Mouse (Mus musculus) ovary, postnatal 36 days (tissue): ENCODE results near the gene Ccr1l1.

Experiments used
- DNase-seq: peaks from one replicate; pipeline ENCODE4 v3.0.0; 2022; ENCODE audit warnings: low spot score, mixed read lengths

The Ccr1l1 gene

DNA sequence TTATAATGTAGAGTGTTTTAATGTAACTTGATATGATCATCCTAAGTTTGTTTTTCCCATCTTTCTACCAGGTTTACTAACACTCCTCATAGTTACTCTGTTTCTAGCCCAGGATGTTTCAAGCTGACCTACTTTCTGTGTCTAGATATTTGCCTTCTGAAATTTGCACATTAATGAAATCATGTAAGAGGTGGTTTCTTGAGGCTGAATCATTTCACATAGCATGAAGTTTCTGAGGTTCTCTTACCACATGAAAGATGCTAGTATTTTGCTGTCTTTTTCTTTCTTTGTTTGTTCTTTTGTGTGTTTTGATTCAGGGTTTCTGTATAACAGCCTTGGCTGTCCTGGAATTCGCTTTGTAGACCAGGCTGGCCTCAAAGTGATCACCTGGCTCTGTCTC, 18.0 kb downstream of the Ccr1l1 start:
- DNase-seq: no peak

DNA sequence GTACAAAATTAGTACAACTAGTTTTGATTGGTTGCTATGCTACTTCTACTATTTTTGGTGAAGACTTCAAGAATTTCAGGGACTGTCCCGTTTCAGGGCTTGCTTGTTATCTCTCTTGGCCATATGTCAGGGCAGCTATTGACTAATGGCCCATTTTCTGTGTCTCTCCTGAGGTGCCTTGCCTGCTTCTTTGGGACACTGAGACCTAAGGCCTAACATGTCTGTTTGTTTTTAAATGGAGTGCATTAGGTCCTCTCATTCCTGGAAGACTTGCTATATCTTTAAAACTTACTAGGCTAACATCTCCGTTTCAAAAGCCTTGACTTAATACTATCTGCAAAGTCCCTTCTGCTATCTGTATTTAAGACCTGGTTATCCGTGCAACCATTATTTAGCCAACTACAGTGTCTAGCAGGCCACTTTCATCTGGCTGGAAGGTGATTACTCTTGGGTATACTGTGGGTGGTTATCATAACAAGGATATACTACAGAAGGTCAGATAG, 20.2 kb downstream of the Ccr1l1 start:
- DNase-seq: no peak

DNA sequence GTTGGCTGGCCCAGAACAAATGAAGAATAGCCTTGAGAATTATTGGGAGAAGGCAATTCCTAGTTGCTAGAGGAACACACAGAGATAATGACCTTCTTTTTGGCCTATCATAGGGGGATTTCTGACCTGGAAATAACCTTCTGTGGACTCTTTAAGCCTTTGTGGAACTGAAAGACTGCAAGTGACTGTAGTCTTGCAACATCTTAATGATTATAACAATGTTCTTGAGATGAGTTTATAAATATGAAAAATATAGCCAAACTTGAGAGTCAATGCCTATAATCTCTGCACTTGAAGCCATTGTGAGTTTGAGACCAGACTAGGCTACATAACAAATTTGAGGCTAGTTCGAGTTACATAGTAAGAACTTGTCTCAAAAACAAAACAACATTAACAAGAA, 21.3 kb downstream of the Ccr1l1 start:
- no peak for DNase-seq

DNA sequence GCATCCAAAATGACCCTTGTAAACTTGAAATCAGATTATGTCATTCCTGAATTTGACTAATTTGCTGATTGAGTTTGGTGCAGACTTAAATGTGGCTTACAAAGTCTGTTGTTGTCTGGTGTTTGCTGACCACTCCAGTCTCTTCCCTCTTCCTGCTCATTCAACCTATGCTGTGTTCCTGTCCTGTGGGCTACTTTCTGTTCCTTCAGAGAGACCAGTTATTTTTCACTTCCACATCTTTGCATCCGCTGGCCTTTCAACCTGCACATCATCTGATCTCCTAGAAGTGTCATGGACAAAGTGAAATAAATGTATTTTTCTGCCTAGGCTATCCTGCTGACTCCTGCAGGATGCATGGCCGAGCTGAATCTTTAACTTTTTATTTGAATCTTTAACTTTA, 24.7 kb downstream of the Ccr1l1 start:
- no peak for DNase-seq

DNA sequence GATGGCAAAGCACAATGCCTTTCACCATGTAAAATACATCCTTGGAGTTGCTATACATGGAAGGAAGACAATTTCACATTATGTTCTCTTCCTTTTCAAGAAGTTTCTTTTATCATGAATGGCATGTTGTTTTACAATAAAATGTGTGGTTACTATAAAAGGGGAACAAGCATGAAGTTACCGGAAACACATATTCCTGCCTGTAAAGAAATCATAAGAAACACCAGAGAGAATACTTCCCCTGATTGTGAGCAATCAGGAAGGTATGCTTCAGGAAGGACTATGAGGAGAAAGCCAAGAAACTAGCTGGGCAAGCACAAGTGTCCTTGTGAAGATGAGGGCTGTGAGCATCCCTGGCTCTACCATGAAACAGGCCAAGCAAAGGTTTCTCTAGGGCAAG, 27.0 kb downstream of the Ccr1l1 start:
- no peak for DNase-seq

DNA sequence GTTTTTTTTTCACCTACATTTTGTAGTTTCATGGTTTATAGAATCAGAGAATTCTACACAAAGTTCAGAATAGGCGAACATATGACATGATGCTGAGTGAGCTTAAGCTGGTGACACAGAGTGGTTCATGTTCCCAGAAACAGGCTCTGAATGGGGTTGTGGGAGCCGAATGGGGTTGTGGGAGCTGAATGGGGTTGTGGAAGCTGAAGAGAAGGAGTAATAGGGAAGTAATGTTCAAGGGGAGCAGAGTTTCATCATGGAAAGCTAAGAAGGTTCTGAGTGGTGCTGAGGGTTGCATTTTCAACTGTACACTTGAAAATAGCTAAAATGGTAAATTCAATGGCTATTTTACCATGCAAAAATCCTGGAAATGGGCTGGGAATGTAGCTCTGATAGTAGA, 28.8 kb downstream of the Ccr1l1 start:
- no peak for DNase-seq

DNA sequence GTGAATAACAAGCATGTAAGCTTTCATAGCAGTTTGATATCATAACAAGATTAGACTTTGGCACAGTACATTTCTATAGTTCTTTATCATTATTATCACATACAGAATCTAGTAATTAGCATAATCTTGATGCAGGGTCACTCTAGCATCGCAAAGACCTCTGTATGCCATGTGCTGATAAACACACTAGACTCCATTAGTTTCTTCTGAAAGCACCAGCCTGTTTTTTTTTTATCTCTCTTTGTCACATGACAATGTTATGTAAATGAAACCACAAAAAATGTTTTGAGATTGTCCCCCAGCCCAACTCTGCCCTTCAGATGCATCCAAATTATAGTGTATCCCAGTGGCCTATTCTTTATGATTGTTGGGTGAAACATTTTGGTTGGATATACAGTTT, 30.4 kb downstream of the Ccr1l1 start:
- no peak for DNase-seq

DNA sequence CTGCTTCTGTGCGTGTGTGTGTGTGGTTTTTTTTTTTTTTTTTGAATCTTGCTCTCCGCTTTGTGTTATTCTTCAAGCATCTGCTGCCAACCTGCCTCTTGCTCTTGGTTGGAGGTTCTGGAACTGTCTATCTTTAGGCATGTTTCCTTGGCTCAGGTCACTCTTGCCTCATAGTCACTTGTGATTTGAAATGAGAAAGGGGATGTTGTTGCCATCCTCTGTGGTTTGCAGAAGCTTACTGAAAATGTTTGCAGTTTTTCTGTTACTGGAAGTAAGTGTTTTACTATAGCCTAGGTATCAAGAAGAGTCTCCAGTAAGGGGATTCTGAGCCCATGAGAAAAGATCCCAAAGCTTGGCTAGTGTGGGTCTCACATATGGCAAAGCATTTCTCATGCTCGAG, 36.2 kb downstream of the Ccr1l1 start:
- no peak for DNase-seq

DNA sequence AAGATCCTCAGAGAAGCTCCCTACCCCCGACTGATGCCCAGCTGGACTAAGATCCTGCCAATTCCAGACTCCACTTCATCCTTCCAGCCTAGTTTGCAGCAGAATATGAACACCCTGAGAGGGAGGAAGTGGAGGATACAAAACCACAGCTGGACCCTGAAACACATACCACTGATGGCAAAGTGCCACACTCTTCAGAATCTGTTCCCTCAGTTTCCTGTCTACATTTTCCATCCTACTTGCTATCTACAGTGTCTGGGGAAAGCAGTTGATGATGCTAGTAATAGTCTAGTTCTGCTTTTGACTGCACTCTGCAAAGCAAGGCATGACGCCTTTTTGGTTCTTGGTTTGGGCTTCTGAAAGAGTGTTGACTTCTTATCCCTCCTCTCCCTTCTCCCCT, 36.9 kb downstream of the Ccr1l1 start:
- no peak for DNase-seq

DNA sequence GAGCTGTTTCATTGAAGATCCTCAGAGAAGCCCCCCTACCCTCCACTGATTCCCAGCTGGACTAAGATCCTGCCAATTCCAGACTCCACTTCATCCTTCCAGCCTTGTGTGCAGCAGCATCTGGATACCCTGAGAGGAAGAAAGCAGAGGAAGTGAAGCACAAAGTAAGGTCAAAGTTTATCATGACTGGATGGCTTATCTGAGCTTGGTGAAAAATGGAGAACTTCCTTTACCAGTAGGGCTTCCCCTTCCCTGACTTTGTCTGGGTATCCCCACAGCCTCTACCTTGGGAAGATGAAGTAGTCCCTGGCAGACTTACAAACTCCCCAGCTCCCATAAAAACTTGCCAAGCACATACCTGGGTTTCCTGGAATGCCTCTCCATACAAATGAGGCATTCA, 37.6 kb downstream of the Ccr1l1 start:
- no peak for DNase-seq

DNA sequence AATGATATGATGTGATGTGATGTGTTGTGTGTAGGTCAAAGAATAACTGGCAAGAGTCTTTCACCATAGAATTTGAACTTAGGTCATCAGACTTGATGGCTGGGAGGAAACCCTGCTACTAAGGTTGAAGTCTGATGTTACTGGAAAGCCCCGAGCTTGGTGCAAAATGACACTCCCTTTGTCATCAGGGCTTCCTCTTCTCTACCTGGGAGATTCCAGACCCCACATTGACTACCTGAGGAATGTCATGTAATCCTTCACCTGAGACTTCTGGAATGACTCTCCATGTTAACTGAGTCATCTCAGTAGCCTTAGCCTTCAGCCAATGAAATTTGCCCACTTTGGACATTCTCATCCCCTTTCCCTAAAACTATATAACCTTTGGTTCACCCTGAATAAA, 38.0 kb downstream of the Ccr1l1 start:
- no peak for DNase-seq

DNA sequence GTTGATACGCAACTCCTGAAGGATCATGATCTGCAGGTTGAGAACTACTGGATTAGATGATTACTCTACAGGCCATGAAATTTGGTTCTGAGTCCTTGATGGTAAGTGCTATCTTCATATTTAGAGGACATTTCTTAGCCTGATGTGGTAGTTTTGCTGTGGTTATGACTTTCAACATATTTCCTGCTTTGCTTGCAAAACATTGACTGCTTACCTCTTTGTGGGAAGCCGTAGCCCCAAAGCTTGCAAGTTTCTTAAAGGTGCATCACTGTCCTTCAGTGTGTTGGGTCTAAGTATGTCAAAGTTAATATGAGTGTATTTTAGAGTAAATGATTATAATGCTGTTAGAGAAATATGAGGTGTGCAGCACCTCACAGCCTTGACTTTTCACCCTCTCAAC, 40.2 kb downstream of the Ccr1l1 start:
- DNase-seq: no peak

DNA sequence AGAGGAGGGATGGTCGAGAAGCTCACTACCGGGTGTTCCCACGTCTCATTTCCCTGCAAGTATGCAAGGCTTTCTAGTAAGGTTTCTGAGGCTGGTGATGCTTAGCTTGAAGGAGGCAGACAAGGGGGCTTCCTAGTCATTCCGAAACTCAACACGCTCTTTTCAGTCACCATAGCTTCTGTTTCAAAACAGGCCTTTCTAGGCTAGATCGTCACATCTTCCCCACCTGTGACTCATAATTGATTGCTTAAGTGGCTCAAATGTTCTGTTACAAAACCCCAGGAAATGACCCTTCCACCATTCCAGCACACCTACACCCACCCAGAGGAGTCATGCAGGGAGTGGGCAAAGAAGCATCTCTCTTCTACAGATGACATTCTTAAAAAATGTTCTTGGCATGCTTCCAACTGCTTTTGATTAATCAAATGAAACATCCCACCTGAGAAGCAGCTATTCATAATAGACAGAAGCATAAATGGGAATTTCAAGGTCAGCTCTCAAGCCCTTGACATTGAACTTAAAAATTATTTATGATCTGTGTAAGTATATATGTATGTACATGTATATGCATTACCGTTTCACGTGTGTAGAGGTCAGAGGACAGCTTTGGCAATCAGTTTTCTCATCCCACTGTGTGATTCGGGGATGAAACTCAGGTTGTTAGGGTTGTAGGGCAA, 41.5 kb downstream of the Ccr1l1 start:
- no peak for DNase-seq

DNA sequence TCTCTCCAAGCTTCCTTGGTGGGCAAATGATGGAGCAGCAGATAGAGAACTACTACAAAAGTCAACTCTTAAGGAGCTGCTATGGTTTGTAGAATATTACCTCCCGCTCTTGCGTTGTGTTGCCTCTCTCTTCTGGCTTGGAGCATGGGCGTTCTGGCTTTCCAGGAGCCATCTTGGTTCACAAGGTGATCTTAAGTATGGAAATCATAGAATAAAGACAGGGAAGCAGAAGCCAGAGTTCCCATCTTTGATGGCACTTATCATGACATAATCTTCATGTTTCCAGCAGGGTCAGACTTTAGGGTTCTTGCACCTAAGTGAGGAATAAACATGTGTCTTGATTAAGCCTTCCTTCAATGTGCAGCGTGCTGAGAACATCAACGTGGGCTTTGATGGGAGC, 42.4 kb downstream of the Ccr1l1 start:
- no peak for DNase-seq

DNA sequence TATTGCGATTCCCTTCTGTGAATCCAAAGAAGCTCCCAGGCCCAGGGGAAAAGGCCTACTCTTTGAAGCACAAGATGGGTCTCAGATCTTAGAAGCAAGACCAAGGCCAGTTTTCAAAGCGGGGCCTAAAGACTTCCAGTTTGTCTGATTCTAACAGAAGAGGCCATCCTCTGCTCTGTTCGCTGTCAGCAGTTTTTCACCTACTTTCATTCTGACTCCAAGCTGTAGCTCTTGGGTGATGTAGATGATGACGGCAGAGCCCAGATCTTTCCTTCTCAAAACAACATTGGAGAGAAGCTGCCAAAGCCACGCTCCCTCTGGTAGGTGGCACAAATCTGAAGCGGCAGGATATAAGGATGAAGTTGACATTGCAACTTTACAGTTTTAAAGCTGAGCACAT, 42.9 kb downstream of the Ccr1l1 start:
- no peak for DNase-seq

DNA sequence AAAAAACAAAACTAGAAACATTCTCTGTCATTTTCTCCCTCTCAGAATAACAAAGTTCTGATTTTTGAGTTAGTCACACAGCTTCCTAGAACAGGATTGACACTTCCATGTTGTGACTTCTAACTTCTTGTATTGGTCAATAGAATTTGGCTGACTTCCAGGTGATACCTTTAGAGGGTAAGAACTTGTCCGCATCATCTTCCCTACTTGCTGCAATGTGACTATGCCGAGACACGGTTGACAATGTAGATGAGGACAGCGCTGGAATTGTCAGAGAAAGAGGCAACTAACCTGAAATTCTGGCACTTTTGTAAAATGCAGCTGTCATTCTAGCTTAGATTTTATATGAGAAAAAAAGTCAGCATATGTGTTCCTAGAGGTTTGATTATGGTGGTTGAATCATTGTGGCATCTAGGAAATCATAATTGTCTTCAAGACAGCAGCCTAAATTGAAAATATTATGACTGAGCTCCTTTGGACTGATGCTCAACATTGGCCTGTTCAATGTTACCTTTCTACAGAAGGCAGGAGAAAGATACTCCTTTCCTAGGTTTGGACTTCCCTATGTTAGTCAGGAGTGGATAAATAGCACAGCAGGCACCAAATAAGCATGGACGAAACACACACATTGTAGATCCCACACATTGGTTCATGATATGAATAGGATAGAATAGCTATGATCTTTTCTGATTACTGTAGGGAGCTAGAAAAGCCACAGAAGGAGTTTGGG, 44.3 kb downstream of the Ccr1l1 start:
- DNase-seq: no peak

DNA sequence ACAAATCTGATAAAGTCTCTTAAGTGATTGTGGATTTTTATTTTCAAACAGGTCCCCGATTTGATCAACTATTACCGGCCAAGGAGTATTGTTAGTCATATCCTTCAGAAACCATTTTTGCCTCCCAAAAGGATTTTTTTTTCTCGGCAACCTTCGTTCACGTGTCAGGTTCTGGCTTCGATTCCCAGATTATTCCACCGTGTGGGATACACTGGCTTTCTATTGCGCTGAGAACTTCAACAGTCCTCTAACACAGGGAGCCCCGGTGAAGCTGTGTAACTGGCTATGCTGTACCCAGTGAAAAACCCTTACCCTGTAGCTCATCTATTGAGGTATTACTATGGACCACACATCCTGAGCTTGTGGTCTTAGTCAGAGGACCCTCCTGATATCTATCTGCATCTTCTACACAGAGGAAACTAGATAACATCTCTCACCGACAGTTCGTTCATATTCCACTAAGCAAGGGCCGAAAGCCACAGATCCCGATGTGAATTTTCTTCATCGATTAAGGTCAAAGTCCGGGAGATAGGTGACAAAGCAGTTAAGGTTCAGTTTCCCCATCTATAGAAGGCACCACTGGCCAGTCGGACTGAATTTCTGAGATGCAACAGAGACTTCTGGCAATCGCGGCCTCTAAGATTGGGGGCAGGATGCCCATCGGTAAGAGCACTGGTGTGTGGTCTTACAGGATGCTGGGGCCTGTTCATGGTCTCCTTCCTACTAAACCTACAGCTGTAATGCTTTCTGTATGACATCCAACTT, 45.1 kb downstream of the Ccr1l1 start:
- DNase-seq: no peak

DNA sequence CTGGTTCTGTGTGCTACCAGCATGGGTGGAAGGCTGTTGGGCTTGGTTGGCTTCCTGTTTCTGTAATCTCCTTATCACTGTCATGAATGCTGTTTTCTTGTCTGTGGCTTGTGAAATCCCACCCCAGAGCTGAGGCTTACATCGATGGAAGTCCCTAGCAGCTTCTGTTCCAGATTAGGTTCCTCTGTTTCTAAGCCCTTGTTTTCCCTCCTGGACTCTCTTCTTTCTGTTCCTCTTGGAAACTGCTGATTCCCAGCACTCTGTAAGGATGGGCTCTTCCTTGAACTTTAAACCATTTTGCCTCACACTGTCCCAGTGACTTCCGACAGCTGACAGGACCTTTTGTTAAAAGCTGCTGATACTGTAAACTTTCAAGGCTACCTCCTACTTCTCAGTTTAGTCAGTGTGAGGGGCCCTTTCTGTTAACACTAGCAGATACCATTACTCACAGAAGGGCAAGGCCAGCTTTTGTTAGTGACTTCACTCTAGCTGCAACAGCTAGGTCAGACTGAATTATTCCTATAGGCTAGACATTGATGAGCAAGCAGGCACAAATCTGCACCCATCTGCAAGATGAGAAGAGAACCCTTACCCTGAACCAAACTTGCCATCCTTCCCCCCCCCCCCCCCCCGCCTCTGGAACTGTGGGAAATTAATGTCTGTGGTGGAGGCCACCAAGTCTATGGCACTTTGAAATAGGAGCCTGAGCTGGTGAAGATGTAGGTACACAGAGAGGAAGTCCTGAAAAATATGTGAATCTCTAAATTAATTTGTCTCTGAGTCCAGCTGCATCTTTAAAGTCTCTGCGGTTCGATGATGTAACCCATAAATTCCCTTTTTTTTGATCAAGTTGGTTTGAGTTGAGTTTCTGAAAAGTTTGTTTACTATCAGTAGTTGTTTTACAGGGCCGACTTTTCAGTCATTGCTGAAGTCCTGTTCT, 46.2 kb downstream of the Ccr1l1 start:
- no peak for DNase-seq

DNA sequence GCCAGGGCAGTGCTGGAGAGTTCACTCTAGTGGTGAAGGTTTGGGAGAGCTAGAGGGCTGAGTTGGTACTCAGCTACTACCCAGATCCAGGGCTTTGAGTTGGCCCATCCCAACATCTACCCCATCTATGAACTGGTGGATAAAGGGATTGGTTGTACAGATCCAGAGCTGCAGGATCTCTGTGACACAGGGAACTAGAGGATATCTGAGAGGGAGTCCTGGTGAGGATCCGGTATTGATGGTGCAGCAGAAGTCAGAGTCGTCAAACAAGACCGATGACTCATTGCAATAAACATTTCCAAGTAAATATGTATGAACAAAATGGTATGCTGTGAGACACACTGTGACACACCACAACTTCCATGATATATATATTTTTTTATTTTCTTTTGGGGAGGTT, 47.3 kb downstream of the Ccr1l1 start:
- no peak for DNase-seq

DNA sequence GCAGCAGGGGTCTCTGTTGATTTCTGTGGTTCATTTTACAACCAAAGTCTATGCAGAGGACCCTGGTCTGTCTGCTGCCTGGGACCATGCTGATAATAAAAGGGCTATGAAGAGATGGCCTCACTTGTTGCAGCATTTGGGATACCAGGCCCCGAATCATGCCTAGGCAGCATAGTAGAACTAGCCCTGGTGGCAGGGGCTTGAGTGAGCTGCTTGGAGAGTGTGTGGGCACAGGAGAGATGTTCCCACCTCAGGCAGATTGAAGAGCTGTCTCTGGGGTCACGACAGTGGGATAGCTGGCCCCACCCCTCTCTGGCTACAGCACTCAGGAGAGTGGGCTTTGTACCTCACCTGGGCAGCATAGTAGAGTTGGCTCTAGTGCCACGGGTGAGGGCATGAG, 47.7 kb downstream of the Ccr1l1 start:
- no peak for DNase-seq

DNA sequence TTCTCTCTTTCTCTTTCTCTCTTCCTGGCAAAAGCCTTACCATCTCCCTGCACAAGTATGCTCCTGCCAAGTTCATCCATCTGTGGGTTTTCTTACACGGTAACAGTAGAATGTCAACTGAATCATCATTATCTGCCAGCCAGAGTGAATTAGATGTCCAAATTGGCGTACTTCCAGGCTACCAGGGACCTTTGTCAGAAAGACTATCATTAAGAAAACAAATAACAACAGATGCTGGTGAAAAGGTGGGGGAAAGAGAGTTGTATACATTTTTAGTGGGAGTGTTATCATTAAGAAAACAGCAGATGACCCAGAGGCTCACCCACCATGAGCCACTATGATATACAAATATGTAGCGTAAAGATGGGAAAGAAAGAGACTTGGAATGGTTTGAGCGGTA, 48.3 kb downstream of the Ccr1l1 start:
- no peak for DNase-seq

DNA sequence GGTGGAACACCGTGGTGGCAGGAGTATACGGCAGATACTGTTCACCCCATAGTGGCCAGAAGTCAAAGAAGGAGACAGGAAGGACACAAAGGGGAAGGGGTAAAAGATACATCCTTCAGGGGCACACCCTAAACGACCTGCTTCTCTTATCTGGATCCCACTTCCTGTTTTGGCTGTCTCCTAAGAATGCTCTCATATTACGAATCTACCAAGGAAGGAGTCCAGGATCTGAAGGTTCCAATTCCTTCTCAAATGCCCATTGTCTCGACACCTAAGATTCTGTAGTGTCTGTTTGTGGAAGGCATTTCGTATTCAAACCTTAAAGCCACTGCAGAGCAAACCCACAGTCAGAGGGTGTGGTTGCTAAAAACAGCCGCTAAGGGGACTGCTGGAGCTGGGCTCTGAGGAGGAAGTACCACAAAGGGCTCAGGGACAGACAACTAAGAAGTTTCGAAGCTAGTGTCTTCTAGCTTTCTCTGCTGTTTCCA, 49.4 kb downstream of the Ccr1l1 start:
- no peak for DNase-seq
